Mouse (Mus musculus) forebrain, postnatal 0 days (tissue): ENCODE results near the gene Dydc1. TPM values are rescaled to one million over a fixed set of nuclear protein-coding genes. Genes with fewer than 3 reads are reported as not detected.

ENCODE experiments used
- ATAC-seq: fragments of 200-750 bp; cut with Nextera tagmentation; 2 replicates; pipeline ENCODE4 v1.8.0; 2017; ENCODE audit warnings: mild to moderate bottlenecking, moderate library complexity
- DNase-seq: peaks from one replicate; pipeline ENCODE4 v3.0.0-alpha.2; 2015
- H3K27ac ChIP-seq: fragments of 300-500 bp; sonication (generic); 2 replicates; pipeline ENCODE4 v1.5.1; 2014; ENCODE audit warnings: low read depth, mild to moderate bottlenecking, antibody characterized with exemption, low read length, moderate library complexity, mixed read lengths
- H3K27me3 ChIP-seq: fragments of 300-500 bp; sonication (generic); 2 replicates; pipeline ENCODE4 v1.6.1; 2014; ENCODE audit warnings: mild to moderate bottlenecking, low read length, mixed read lengths; ENCODE audit not compliant: insufficient read depth
- H3K36me3 ChIP-seq: fragments of 300-500 bp; sonication (generic); 2 replicates; pipeline ENCODE4 v1.6.1; 2014; ENCODE audit warnings: mild to moderate bottlenecking, moderate library complexity; ENCODE audit not compliant: insufficient read depth
- H3K4me1 ChIP-seq: fragments of 300-500 bp; sonication (generic); 2 replicates; pipeline ENCODE4 v1.6.1; 2014; ENCODE audit warnings: antibody characterized with exemption; ENCODE audit not compliant: insufficient read depth
- H3K4me2 ChIP-seq: fragments of 300-500 bp; sonication (generic); 2 replicates; pipeline ENCODE4 v1.6.1; 2014; ENCODE audit warnings: low read depth, mild to moderate bottlenecking, moderate library complexity
- H3K4me3 ChIP-seq: fragments of 300-500 bp; sonication (generic); 2 replicates; pipeline ENCODE4 v1.5.1; 2014; ENCODE audit warnings: low read depth, low read length, mixed read lengths
- H3K9ac ChIP-seq: fragments of 300-500 bp; sonication (generic); 2 replicates; pipeline ENCODE4 v1.6.1; 2014; ENCODE audit warnings: mild to moderate bottlenecking
- H3K9me3 ChIP-seq: fragments of 300-500 bp; sonication (generic); 2 replicates; pipeline ENCODE4 v1.6.1; 2016; ENCODE audit warnings: low read length
- CTCF ChIP-seq: sonication (generic); IDR thresholded peaks from 2 replicates; pipeline ENCODE4 v1.5.1; 2016; ENCODE audit warnings: antibody characterized with exemption, control low read depth, low read depth
- WGBS: fragments of 180-500 bp; shearing (Covaris S2); extraction: QIAGEN DNeasy Blood & Tissue Kit; methylation state at CpG from one replicate; pipeline ENCODE4 v1.1.7; 2014; 5-methylcytosine and 5-hydroxymethylcytosine counted together
- polyA plus RNA-seq: library from polyadenylated mRNA; unstranded; fragments of >200 nt; fragmentation: Nextera tagmentation; extraction: Ambion mirVana; gene quantifications from 2 replicates; pipeline ENCODE4 v1.2.1, GENCODE M21; 2015
- total RNA-seq: library from RNA; depleted of rRNA; stranded (reverse); fragments of >200 nt; gene quantifications from 2 replicates; pipeline ENCODE4 v1.2.3, GENCODE M21; 2014; rRNA removed

The Dydc1 gene
- not detected in 2 replicates for total RNA-seq
- 0.45 TPM in 1 of 2 replicates, not detected in the other for polyA plus RNA-seq

GRCm38 (mm10) chr14:41072229-41072943, at the start of gene Dydc1:
Gene Dydc1, plus strand, starts transcription at chr14:41072911.
- DNase-seq = peak; percentile 93
- Histone ChIP-seq H3K4me3 (peak within 1 kb of the TSS; percentile 45), H3K36me3 (no peaks in the 10 kb centered on the region), H3K4me1 (0 out of 2 replicates have a peak, but pooled peaks cover 5% of the 10 kb centered on the region), H3K9me3 (no peaks in the 10 kb centered on the region), H3K27me3 (no peaks in the 10 kb centered on the region), H3K27ac (no peak within 1 kb of the TSS), H3K9ac (peak within 1 kb of the TSS; percentile 31), H3K4me2 (peak within 1 kb of the TSS; percentile 69)
- TF ChIP-seq CTCF = no peak
- ATAC-seq = peak; percentile 97
- WGBS = 10% methylated on average over 23 of the region's 23 CpGs

- Histone ChIP-seq H3K36me3 (no peaks in the 10 kb centered on the region), H3K4me2 (no peak overlapping the region), H3K9me3 (no peaks in the 10 kb centered on the region), H3K9ac (no peak overlapping the region), H3K27ac (no peak overlapping the region), H3K4me3 (no peak overlapping the region), H3K27me3 (no peaks in the 10 kb centered on the region), H3K4me1 (no peaks in the 10 kb centered on the region)
- no peak for DNase-seq
- no peak for TF ChIP-seq CTCF
- no peak for ATAC-seq
- 92% methylated on average over 2 of the region's 2 CpGs for WGBS
Observed at GRCm38 (mm10) chr14:41025087-41025486, 47.6 kb upstream of the Dydc1 start.

GRCm38 (mm10) chr14:41025594-41026284, 47.0 kb upstream of the Dydc1 start:
- H3K36me3 ChIP-seq = no peaks in the 10 kb centered on the region
- H3K9ac ChIP-seq = no peak overlapping the region
- WGBS = 87% methylated on average over 7 of the region's 7 CpGs
- no peaks in the 10 kb centered on the region for H3K27me3 ChIP-seq
- no peak for TF ChIP-seq CTCF
- H3K27ac ChIP-seq = no peak overlapping the region
- ATAC-seq = no peak
- H3K4me2 ChIP-seq = no peak overlapping the region
- H3K4me1 ChIP-seq = no peaks in the 10 kb centered on the region
- DNase-seq = no peak
- no peaks in the 10 kb centered on the region for H3K9me3 ChIP-seq
- H3K4me3 ChIP-seq = no peak overlapping the region

GRCm38 (mm10) chr14:41029303-41029702, 43.4 kb upstream of the Dydc1 start:
- ATAC-seq = no peak
- Histone ChIP-seq H3K4me2 (no peak overlapping the region), H3K27ac (no peak overlapping the region), H3K9me3 (no peaks in the 10 kb centered on the region), H3K9ac (no peak overlapping the region), H3K4me1 (no peaks in the 10 kb centered on the region), H3K36me3 (no peaks in the 10 kb centered on the region), H3K4me3 (no peak overlapping the region), H3K27me3 (no peaks in the 10 kb centered on the region)
- 80% methylated on average over 4 of the region's 4 CpGs for WGBS
- DNase-seq = no peak
- no peak for TF ChIP-seq CTCF

GRCm38 (mm10) chr14:41030989-41031513, 41.7 kb upstream of the Dydc1 start:
- H3K4me3 ChIP-seq = no peak overlapping the region
- no peak overlapping the region for H3K4me2 ChIP-seq
- 87% methylated on average over 6 of the region's 6 CpGs for WGBS
- H3K9ac ChIP-seq = no peak overlapping the region
- DNase-seq = no peak
- ATAC-seq = no peak
- no peaks in the 10 kb centered on the region for H3K36me3 ChIP-seq
- no peak for TF ChIP-seq CTCF
- no peak overlapping the region for H3K27ac ChIP-seq
- H3K9me3 ChIP-seq = no peaks in the 10 kb centered on the region
- no peaks in the 10 kb centered on the region for H3K4me1 ChIP-seq
- no peaks in the 10 kb centered on the region for H3K27me3 ChIP-seq

GRCm38 (mm10) chr14:41033135-41034110, 39.3 kb upstream of the Dydc1 start:
- peak; percentile 93 for DNase-seq
- Histone ChIP-seq H3K27me3 (no peaks in the 10 kb centered on the region), H3K36me3 (no peaks in the 10 kb centered on the region), H3K4me3 (no peak overlapping the region), H3K9me3 (no peaks in the 10 kb centered on the region), H3K4me1 (no peaks in the 10 kb centered on the region), H3K4me2 (no peak overlapping the region), H3K27ac (no peak overlapping the region), H3K9ac (no peak overlapping the region)
- WGBS = 54% methylated on average over 13 of the region's 13 CpGs
- peak; percentile 86 for TF ChIP-seq CTCF
- peak; percentile 59; the same call in 1 of the 2 replicates for ATAC-seq
